Mouse (Mus musculus): ENCODE results near the gene Tagln3.

Tagln3 gene

GRCm38 (mm10) chr16:45720022-45720630 is 4.3 kb downstream of the Tagln3 start:
- DNase-seq (ENCODE audit: low read depth, low spot score), result no peak

DNA sequence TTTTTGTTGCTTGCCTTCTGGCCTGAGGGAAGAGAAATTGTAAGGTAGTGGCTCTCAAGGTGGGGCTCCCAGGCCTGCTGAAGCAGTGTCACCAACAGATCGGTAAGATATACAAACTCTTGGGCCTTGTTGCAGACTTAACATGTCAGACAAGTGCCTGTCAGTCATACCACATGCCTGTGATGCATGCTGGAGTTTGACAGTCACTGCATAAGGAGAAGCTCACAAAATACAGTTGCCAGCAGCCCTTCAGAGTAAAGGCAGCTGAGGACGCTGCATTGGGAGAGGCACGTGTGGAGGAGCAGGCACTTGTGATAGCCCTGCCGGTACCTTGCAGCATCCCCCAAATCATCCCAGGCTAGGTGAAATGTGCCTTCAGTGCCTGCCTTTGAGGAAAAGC is 6.1 kb downstream of the Tagln3 start:
- no peak for DNase-seq (ENCODE audit: low read depth, low spot score)

DNA sequence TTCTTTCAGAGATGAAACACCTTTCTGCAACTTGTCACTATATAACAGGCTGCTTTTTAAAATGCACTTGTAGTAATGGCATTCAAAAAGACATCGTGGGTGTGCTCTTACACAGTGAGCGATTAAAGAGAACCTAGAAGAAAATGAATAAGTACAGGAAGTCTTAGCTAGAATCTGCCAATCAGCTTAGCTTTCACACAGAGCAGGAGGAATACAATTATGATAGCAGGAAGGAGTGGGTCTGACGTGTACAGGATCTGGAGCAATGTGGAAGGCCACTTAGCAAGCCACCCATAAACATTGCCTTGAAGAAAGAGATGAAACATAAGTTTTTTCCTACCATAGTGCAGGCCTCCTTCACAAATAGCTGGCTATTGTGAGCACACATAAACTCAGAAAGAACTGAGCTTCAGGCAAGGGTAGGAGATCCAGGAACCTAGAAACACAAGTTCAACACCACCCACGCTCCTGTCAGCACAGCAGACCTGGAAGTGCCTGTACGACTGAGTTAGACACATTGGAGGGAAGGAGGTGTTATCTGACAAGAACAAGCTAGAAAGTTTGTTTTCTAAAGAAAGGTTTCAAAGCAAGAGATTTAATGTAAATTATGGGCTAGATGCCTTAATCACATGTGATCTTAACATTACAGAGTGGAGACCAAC is 9.8 kb downstream of the Tagln3 start:
- peak; percentile 43 for DNase-seq (ENCODE audit: low read depth, low spot score)

GRCm38 (mm10) chr16:45713878-45714277 is 10.5 kb downstream of the Tagln3 start:
- DNase-seq (ENCODE audit: low read depth, low spot score), result no peak

DNA sequence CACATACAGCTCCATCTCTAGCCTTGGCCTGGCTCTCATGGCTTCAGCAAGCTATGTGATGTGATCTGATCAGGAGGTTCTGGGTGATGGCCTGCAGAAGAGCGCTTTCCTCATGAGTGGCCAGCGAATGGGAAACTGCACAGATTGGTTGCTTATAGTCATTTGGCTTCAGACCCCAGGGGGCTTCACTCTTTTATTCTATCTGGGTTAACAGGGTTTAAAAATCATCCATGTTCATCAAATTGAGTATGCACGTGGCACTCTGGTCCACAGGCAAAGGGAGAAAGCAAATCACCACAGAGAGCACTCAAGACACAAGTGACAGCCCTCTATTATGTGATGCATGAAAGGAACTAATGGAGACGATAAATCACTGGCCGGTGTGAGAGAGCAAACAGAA is 11.1 kb downstream of the Tagln3 start:
- no peak for DNase-seq (ENCODE audit: low read depth, low spot score)

- DNase-seq (ENCODE audit: low read depth, low spot score), result no peak
Observed at GRCm38 (mm10) chr16:45711263-45711662, 13.1 kb downstream of the Tagln3 start.

DNA sequence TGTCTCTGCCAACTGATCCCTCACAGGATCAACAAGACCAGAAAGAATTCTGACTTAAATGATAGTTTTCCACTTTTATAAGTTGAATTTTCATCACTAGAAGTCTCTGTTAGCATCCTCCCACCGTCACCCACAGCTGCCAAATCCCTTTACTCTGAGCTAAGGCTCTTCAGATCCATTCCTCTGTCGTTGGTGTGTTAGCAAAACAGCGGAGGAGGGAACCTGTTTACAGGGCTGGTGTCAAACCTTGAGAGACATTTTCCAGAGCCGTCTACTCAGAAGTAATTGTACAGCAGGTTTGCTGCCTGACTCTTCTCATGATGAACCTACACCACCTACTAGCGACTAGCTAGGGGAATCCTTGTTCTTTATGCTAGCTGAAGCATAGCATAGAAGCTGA is 25.1 kb downstream of the Tagln3 start:
- no peak for DNase-seq (ENCODE audit: low read depth, low spot score)

DNA sequence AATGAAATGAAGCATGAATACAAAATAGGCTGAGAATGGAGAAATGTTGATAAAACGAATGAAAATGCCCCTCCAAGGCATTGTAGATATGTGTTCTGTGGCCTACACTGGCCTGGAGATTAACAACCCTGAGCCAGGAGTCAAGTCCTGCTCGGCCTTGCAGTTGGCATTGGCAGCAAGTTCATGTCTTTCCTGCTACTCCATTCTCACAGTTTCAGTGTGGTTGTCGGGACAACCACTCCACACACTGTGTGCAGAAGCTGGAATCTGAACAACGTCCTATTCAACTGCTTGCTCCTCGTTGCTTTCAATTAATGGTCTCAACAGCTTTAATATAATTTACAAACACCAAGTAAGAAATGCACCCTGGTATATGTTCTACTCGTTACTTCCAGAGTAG is 26.4 kb downstream of the Tagln3 start:
- no peak for DNase-seq (ENCODE audit: low read depth, low spot score)

DNA sequence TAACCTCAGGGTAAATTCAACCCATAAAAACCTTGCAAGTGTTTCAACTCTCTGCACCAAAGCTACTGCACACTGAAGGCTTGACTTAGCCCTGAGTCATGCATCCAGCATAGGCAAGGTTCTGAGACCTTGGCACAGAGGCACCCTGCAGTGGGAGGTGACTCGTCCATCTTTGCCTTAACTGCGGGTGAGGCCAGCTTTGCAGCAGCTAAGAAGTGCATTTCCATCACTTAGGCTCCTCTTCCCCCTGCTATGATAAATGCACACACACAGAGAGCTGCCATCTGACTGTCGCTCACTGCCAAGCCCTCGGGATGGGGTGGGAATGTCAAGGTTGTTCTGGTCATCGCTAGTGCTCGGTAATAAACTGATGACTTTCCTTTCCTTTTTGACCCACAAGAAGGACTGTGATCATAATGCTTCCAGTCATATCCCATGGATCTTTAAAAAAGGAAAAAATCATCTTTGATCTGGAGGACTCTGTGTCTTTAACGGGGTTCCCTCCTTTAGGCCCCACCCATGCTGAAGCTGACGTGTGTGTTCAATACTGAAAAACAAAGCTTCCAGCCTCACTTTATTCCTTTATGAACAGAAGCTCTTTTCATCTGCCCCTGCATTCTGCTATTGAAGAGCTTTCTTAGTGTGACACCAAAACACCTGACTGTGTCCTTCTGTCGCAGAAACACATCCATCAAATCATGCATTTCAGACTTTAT is 28.8 kb downstream of the Tagln3 start:
- no peak for DNase-seq (ENCODE audit: low read depth, low spot score)

- DNase-seq (ENCODE audit: low read depth, low spot score), result no peak
Observed at GRCm38 (mm10) chr16:45693558-45693957, 30.9 kb downstream of the Tagln3 start, which contains the start of gene Tmprss7. TSS of gene Tmprss7 (minus strand) at chr16:45693658.

- DNase-seq (ENCODE audit: low read depth, low spot score), result no peak
Observed at GRCm38 (mm10) chr16:45692851-45693250, 31.6 kb downstream of the Tagln3 start.

DNA sequence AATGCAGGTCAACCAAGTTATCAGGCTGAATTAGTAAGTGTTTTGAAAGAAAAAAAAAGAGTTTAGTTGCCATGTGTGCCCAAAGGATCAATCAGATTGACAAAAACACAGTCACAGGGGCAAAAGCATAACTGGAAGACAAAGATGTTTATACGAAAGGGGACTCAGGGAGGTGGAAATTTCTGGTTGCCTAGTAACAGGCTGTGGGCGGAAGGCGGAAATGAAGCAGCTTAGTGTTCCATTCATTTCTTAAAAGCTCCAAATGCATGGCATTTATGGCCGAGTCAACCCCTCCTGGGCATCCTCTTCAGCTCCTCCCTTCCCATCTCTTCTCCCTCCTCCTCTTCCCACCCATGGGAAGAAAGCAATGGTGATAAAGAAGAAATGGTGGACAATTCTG is 34.2 kb downstream of the Tagln3 start:
- no peak for DNase-seq (ENCODE audit: low read depth, low spot score)

DNA sequence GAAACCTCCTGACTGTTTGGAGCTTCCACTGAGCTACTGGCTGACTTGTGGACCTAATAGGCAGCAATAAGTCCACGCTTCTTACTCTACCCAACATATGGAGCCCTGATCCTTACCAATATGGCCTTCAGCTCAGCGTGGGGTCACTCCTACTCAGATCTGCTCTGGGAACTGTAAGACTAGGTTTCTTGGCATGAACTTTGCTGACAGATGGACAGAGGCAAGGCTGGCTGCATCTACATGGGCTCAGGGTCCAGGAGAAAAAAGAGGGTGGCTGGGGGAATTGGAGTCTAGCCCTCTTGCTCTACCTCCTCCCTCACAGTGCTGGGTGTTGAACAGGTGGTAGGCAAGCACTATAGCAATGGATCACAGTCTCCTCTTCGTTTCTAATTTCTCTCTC is 37.6 kb downstream of the Tagln3 start:
- DNase-seq (ENCODE audit: low read depth, low spot score), result no peak

GRCm38 (mm10) chr16:45685295-45685694 is 39.1 kb downstream of the Tagln3 start:
- no peak for DNase-seq (ENCODE audit: low read depth, low spot score)

DNA sequence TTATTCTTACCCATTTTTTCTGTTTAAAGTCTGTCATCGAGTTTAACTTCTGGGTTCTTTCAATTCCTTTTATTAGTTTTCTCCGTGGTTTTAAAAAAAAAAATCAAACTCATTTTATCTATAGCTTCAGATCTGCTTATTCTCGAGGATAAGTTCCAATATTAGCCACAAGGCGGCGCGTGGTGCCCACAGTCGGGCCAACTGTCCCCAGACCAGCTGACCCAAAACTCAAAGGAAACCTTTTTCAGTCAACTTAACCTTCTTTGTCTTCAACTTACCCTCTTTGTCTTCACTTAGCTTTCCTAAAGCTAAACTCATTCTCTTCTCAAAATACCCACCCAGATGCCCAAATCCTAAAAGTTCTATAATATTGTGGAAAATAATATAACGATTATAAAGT is 39.6 kb downstream of the Tagln3 start:
- no peak for DNase-seq (ENCODE audit: low read depth, low spot score)

DNA sequence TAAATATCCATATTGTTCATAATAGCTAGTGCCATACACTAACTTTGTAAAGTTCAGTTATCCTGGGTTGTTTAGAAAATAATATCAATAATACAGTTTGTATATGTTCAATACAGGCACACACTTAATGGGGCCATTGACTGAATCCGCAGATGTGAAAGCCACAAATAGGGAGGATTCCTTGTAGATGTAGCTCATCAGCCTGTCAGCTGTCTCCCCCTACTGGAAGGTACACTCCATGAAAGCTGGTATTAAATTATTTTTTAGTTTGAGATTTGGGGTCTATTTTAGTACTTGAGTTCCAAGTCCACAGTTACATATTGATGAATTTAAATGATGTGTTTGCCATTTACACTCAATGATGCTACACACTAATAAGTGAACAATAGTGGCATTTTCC is 47.9 kb downstream of the Tagln3 start:
- no peak for DNase-seq (ENCODE audit: low read depth, low spot score)

DNA sequence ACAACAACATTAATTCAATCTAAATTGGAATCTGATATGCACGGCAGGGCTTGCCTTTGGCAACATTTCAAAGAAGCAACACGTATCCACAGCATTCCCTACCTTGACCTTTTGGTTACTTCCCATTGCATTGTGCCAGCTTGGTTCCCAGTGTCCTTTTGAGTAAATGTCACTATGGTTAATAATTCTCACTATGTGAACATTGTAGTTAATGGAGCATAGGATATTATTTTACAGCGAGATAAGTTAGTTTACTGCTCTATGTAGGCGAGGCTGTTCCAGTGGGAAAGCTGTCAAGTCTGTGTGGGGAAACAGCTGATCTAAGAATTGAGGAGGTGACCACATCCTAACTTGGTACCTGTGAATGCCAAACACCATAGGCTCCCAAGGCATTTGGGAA is 54.4 kb downstream of the Tagln3 start:
- no peak for DNase-seq (ENCODE audit: low read depth, low spot score)

DNA sequence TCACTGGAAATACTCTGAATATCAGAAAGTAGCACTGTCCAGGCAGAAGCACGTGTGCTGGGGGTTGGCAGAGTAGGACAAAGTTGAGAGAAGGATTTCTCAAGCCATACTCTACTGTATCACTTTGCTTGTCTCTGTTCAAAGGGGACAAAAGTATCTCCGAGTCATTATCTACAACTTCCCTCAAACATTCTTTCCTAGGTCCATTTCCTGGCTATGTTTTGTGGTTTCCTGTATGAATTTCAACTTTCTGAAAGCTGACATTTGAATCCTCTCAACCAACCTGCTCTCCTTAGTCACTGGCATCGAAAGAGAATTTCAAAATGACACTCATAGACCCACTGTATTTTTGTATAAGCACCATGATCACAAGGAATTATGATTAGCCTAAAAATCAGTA is 56.2 kb downstream of the Tagln3 start:
- DNase-seq (ENCODE audit: low read depth, low spot score), result no peak

DNA sequence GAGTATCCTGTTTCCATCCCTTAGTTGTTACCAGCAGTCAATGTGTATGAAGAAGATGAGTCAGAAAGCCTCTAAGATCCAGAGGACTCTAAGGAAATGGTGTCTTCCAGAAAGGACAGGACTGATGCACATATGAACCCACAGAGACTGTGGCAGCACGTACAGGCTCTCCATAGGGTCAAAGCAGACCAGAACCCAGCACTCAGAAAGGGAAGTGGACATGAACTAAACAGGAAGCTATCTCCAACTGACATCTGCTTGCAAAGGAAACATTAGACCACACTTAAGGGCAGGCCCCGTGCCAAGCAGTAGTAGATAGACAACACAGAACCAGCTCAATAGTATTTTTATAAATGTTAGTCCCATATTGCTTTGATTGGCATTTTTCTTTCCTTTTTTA is 58.3 kb downstream of the Tagln3 start:
- DNase-seq (ENCODE audit: low read depth, low spot score), result no peak

- no peak for DNase-seq (ENCODE audit: low read depth, low spot score)
Observed at GRCm38 (mm10) chr16:45662381-45662780, 62.0 kb downstream of the Tagln3 start.
